Mouse (Mus musculus) activated CD4-positive, CD25-positive, alpha-beta regulatory T cell, adult 4 months (primary cell): ENCODE measurements around the gene Mdga1. TPM values are rescaled to one million over a fixed set of nuclear protein-coding genes. Genes with fewer than 3 reads are reported as not detected.

Experiments
- ATAC-seq: one replicate; pipeline ENCODE4 v1.8.0; 2017
- polyA plus RNA-seq, 2 experiments: library from polyadenylated mRNA; unstranded; fragments of 100-300 nt; shearing (Covaris generic); gene quantifications; one replicate each; pipeline ENCODE4 v1.2.1; 2017

The Mdga1 gene
- polyA plus RNA-seq, 2 experiments from 2014 or later = not detected

GRCm38 (mm10) chr17:29883351-29883750, 86.5 kb downstream of the Mdga1 start:
- no peak for ATAC-seq

- ATAC-seq = no peak
These were observed 87.0 kb downstream of the Mdga1 start for GRCm38 (mm10) chr17:29882885-29883284.

- ATAC-seq = no peak
These were observed 89.6 kb downstream of the Mdga1 start for GRCm38 (mm10) chr17:29880251-29880650.

- ATAC-seq = no peak
These were observed 90.9 kb downstream of the Mdga1 start for GRCm38 (mm10) chr17:29878990-29879389.

GRCm38 (mm10) chr17:29874082-29874679, 95.7 kb downstream of the Mdga1 start:
- no peak for ATAC-seq

GRCm38 (mm10) chr17:29873580-29874015, 96.3 kb downstream of the Mdga1 start:
- ATAC-seq = no peak

GRCm38 (mm10) chr17:29870316-29870715, 99.6 kb downstream of the Mdga1 start:
- ATAC-seq = no peak

- ATAC-seq = no peak
These were observed 104.0 kb downstream of the Mdga1 start for GRCm38 (mm10) chr17:29865914-29866313.

GRCm38 (mm10) chr17:29864440-29864839, 105.4 kb downstream of the Mdga1 start:
- ATAC-seq = no peak

- ATAC-seq = no peak
These were observed 110.1 kb downstream of the Mdga1 start for GRCm38 (mm10) chr17:29859788-29860283.

GRCm38 (mm10) chr17:29858764-29859163, 111.1 kb downstream of the Mdga1 start:
- ATAC-seq = no peak

- no peak for ATAC-seq
These were observed 113.9 kb downstream of the Mdga1 start for GRCm38 (mm10) chr17:29855702-29856580.

GRCm38 (mm10) chr17:29854835-29855234, 115.1 kb downstream of the Mdga1 start:
- no peak for ATAC-seq

- ATAC-seq = no peak
These were observed 115.5 kb downstream of the Mdga1 start for GRCm38 (mm10) chr17:29854388-29854787.

GRCm38 (mm10) chr17:29852846-29853486, 116.9 kb downstream of the Mdga1 start:
- ATAC-seq = no peak

- ATAC-seq = no peak
These were observed 120.5 kb downstream of the Mdga1 start for GRCm38 (mm10) chr17:29849436-29849797.

GRCm38 (mm10) chr17:29848793-29849435, 121.0 kb downstream of the Mdga1 start:
- ATAC-seq = no peak

GRCm38 (mm10) chr17:29847291-29847690, 122.6 kb downstream of the Mdga1 start:
- ATAC-seq = no peak

- no peak for ATAC-seq
These were observed 123.6 kb downstream of the Mdga1 start for GRCm38 (mm10) chr17:29846284-29846683.

GRCm38 (mm10) chr17:29844949-29845348, 124.9 kb downstream of the Mdga1 start:
- no peak for ATAC-seq

- no peak for ATAC-seq
These were observed 126.3 kb downstream of the Mdga1 start for GRCm38 (mm10) chr17:29843419-29844162.
